Mouse (Mus musculus) olfactory bulb, adult 2 months (tissue): ENCODE data around the gene Fbn1. TPM values are rescaled to one million over a fixed set of nuclear protein-coding genes. Genes with fewer than 3 reads are reported as not detected.

ENCODE experiments used
- H3K27ac ChIP-seq: fragments of 200-500 bp; 2 replicates; pipeline ENCODE4 v1.5.1; 2012; ENCODE audit warnings: low read depth, low read length; ENCODE audit not compliant: insufficient read depth
- H3K4me1 ChIP-seq: fragments of 200-500 bp; 2 replicates; pipeline ENCODE4 v1.6.1; 2012; ENCODE audit warnings: low read length; ENCODE audit not compliant: control insufficient read depth, insufficient read depth
- H3K4me3 ChIP-seq: fragments of 200-500 bp; 2 replicates; pipeline ENCODE4 v1.5.1; 2012; ENCODE audit warnings: mild to moderate bottlenecking, low read depth, low read length, moderate library complexity; ENCODE audit not compliant: insufficient read depth
- CTCF ChIP-seq: fragments of 200-500 bp; IDR thresholded peaks from 2 replicates; pipeline ENCODE4 v1.5.1; 2012; ENCODE audit warnings: low read depth, mild to moderate bottlenecking, low read length, moderate library complexity; ENCODE audit not compliant: insufficient read depth
- POLR2A ChIP-seq: fragments of 200-500 bp; IDR thresholded peaks from 2 replicates; pipeline ENCODE4 v1.6.1; 2012; ENCODE audit warnings: mild to moderate bottlenecking, low read depth, low read length, moderate library complexity; ENCODE audit not compliant: insufficient read depth
- WGBS: fragments of 180-500 bp; shearing (Covaris S2); methylation state at CpG from one replicate; pipeline ENCODE4 v1.1.7; 2018; 5-methylcytosine and 5-hydroxymethylcytosine counted together
- polyA plus RNA-seq: library from polyadenylated mRNA; stranded (reverse); fragments of >200 nt; gene quantifications from 2 replicates; pipeline ENCODE4 v1.2.4, GENCODE M21; 2012; ENCODE audit warnings: low replicate concordance; ENCODE audit not compliant: missing spikeins, insufficient read depth, insufficient read length

Gene Fbn1
- polyA plus RNA-seq, 1 experiment = not detected

GRCm38 (mm10) chr2:125447274-125447898 is 60.4 kb downstream of the Fbn1 start:
- no peak for TF ChIP-seq POLR2A
- TF ChIP-seq CTCF = no peak
- WGBS = 91% methylated on average over 9 of the region's 9 CpGs
- Histone ChIP-seq H3K27ac (no peak overlapping the region), H3K4me1 (no peaks in the 10 kb centered on the region), H3K4me3 (no peak overlapping the region)

DNA sequence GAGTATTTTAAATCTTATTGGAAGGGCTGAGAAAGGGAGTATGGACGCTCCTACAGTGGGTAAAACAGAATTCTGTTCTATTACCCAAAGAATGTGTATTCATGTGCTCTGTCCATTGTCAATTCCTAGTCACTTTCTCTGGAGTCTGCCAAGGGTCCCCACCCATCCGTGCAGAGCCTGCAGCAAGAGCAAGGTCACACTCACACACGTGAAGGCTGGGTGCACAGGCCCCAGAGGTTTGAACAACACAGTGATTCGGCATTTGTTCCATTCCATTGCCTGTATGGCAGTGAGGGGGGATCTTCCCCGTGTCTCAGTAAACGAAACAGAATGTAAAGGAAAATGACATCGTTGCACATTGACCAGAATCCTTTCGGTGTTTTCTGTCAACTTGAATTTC is 69.4 kb downstream of the Fbn1 start:
- TF ChIP-seq POLR2A (no peak), CTCF (no peak)

DNA sequence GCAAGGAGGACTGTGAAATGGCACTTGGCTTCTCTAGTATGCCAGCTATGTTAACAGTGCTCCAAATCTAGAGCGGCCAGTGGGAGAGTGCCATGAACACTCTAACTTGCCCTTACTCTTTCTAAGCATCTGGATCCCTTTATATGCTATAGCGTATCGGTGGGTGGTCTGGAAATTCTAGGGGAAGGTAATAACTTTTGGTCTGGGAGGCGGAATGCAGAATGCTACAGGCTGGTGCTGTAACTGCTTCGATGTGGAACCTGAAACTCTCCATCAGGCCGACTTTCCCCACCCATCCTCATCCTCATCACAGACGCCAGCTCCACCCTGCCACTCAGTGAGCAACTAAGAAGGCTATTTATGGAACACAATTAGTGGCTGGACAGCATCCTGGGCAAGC is 71.6 kb downstream of the Fbn1 start:
- Histone ChIP-seq H3K4me1 (no peaks in the 10 kb centered on the region), H3K27ac (no peak overlapping the region), H3K4me3 (no peak overlapping the region)
- TF ChIP-seq POLR2A = no peak
- no peak for TF ChIP-seq CTCF
- WGBS = 91% methylated on average over 7 of the region's 7 CpGs

More for the DNA sequence above, 69.4 kb downstream of the Fbn1 start:
- Histone ChIP-seq H3K27ac (no peak overlapping the region), H3K4me1 (no peaks in the 10 kb centered on the region), H3K4me3 (no peak overlapping the region)
- 73% methylated on average over 8 of the region's 8 CpGs for WGBS

GRCm38 (mm10) chr2:125433524-125433923 is 74.3 kb downstream of the Fbn1 start:
- Histone ChIP-seq H3K4me1 (no peaks in the 10 kb centered on the region), H3K27ac (no peak overlapping the region), H3K4me3 (no peak overlapping the region)
- TF ChIP-seq CTCF (no peak), POLR2A (no peak)
- 98% methylated on average over 6 of the region's 6 CpGs for WGBS

DNA sequence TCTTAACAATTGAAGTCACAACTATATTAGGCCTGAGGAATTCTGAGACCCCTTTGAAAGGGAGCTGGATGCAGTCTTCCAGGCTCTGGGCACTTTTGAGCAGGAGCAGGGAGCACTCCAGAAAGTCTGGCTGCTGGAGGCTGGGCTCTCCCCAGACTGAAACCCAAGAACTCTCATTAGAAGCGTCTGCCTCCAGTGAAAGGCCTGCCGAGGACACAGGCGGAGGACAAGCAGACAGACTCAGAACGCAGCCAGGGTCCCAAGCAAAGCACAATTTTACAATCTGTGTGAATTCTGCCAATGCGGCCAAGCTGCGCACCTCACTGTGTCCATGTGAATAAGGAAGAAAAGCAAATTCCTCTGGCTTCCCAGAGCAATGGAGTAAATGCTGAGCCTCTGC is 76.3 kb downstream of the Fbn1 start:
- WGBS = 64% methylated on average over 6 of the region's 6 CpGs

GRCm38 (mm10) chr2:125428811-125429438 is 78.9 kb downstream of the Fbn1 start:
- TF ChIP-seq CTCF (no peak), POLR2A (no peak)
- Histone ChIP-seq H3K27ac (no peak overlapping the region), H3K4me3 (no peak overlapping the region), H3K4me1 (no peaks in the 10 kb centered on the region)
- WGBS = 79% methylated on average over 10 of the region's 10 CpGs

More for the DNA sequence above, 76.3 kb downstream of the Fbn1 start:
- no peak overlapping the region for H3K27ac ChIP-seq
- no peak overlapping the region for H3K4me3 ChIP-seq
- TF ChIP-seq POLR2A (no peak), CTCF (no peak)
- no peaks in the 10 kb centered on the region for H3K4me1 ChIP-seq

GRCm38 (mm10) chr2:125420604-125421003 is 87.2 kb downstream of the Fbn1 start:
- Histone ChIP-seq H3K4me1 (no peaks in the 10 kb centered on the region), H3K27ac (no peak overlapping the region), H3K4me3 (no peak overlapping the region)
- 39% methylated on average over 9 of the region's 9 CpGs for WGBS
- TF ChIP-seq CTCF (no peak), POLR2A (no peak)

- WGBS = 81% methylated on average over 4 of the region's 4 CpGs
- Histone ChIP-seq H3K27ac (no peak overlapping the region), H3K4me3 (no peak overlapping the region), H3K4me1 (no peaks in the 10 kb centered on the region)
- TF ChIP-seq POLR2A (no peak), CTCF (no peak)
Observed at GRCm38 (mm10) chr2:125419681-125420080, 88.1 kb downstream of the Fbn1 start.

- no peak overlapping the region for H3K27ac ChIP-seq
- 94% methylated on average over 4 of the region's 4 CpGs for WGBS
- H3K4me1 ChIP-seq = no peaks in the 10 kb centered on the region
- no peak overlapping the region for H3K4me3 ChIP-seq
- TF ChIP-seq POLR2A (no peak), CTCF (no peak)
Observed at GRCm38 (mm10) chr2:125418546-125418945, 89.2 kb downstream of the Fbn1 start.
